In genomic region chr3:94965878-94966277, GRCm38 (mm10) we compare ENCODE assay signal across 28 mouse cellular contexts. TPM values are rescaled to one million over a fixed set of nuclear protein-coding genes. Genes with fewer than 3 reads are reported as not detected.
DNase-seq lines count a peak whose midpoint lies in the region; ATAC-seq and TF ChIP-seq lines count a peak whose summit lies in the region.
"Had no signal": no experiment of that assay in that cellular context is flagged by ENCODE, and none has a peak within 500 bp of the region (broad histone marks: within the 10 kb centered on the region; RNA-seq: fewer than 3 reads in every experiment).

No protein-coding gene starts in this region.

- no peaks in the 10 kb centered on the region for H3K36me3 ChIP-seq in spleen, adult 2 months (ENCODE audit: control insufficient read depth, insufficient read depth, low read length)
- H3K36me3 ChIP-seq in hindbrain, embryonic 13.5 days: no peaks in the 10 kb centered on the region
- H3K36me3 ChIP-seq: embryonic facial prominence, embryonic 10.5 days; embryonic facial prominence, embryonic 13.5 days; forebrain, embryonic 12.5 days; forebrain, embryonic 15.5 days; heart, embryonic 10.5 days; heart, embryonic 13.5 days; hindbrain, embryonic 12.5 days; intestine, embryonic 15.5 days had no signal

- DNase-seq in spleen, adult 2 months (ENCODE audit: low read depth in 1 of 2, low spot score in 2 of 2): no peak
- no peak for DNase-seq in spleen, adult 18-20 months
- peak; percentile 38 for DNase-seq in B cell, adult 2 months
- DNase-seq in cerebellum, adult 8-10 months: no peak
- DNase-seq: adrenal gland, postnatal 10 days; adrenal gland, postnatal 36 days; cerebellum, adult 11 months; cerebellum, adult 2 months; cerebellum, postnatal 10 days; cerebellum, postnatal 36 days; embryo, embryonic 11 days; gastrocnemius, postnatal 25 days; heart, adult 2 months; heart, postnatal 14 days had no signal

- H3K27ac ChIP-seq in spleen, adult 2 months (ENCODE audit: insufficient read depth, low read length): peak overlapping the region; percentile 82
- no peak overlapping the region for H3K27ac ChIP-seq in hindbrain, embryonic 13.5 days
- H3K27ac ChIP-seq: embryonic facial prominence, embryonic 10.5 days; embryonic facial prominence, embryonic 13.5 days; forebrain, embryonic 12.5 days; forebrain, embryonic 15.5 days; heart, adult 2 months; heart, embryonic 10.5 days; heart, embryonic 13.5 days; hindbrain, embryonic 12.5 days; intestine, embryonic 15.5 days had no signal

- 37% methylated on average over 1 of the region's 1 CpGs for WGBS in spleen, adult 2 months
- 85% methylated on average over 1 of the region's 1 CpGs for WGBS in hindbrain, embryonic 13.5 days

- no peak overlapping the region for H3K4me2 ChIP-seq in hindbrain, embryonic 13.5 days
- H3K4me2 ChIP-seq: embryonic facial prominence, embryonic 13.5 days; forebrain, embryonic 12.5 days; forebrain, embryonic 15.5 days; heart, embryonic 13.5 days; hindbrain, embryonic 12.5 days; intestine, embryonic 15.5 days had no signal

- ATAC-seq in neutrophil, adult 5-6 weeks (ENCODE audit: extremely low read depth, insufficient number of reproducible peaks, low FRiP score, poor library complexity, severe bottlenecking): peak; percentile 69; the same call in 1 of the 2 replicates
- no peak for ATAC-seq in hindbrain, embryonic 13.5 days (ENCODE audit: low FRiP score)
- ATAC-seq: forebrain, embryonic 15.5 days; hindbrain, embryonic 16.5 days; intestine, embryonic 15.5 days; Patski had no signal

- H3K4me3 ChIP-seq in spleen, adult 2 months (ENCODE audit: extremely low read depth, insufficient read depth, insufficient read length): peak overlapping the region; percentile 42; the same call in 1 of the 2 replicates
- H3K4me3 ChIP-seq in hindbrain, embryonic 13.5 days: no peak overlapping the region
- H3K4me3 ChIP-seq: embryonic facial prominence, embryonic 10.5 days; embryonic facial prominence, embryonic 13.5 days; erythroblast, embryonic 14.5 days; forebrain, embryonic 12.5 days; forebrain, embryonic 15.5 days; heart, adult 2 months; heart, embryonic 10.5 days; heart, embryonic 13.5 days; hindbrain, embryonic 12.5 days; intestine, embryonic 15.5 days had no signal

- no peak for TF ChIP-seq CTCF in spleen, adult 2 months (IDR thresholded peaks at IDR 0.05; ENCODE audit: extremely low read depth, insufficient read depth, insufficient read length, insufficient replicate concordance)

- H3K9me3 ChIP-seq in hindbrain, embryonic 13.5 days: no peaks in the 10 kb centered on the region
- H3K9me3 ChIP-seq: embryonic facial prominence, embryonic 10.5 days; embryonic facial prominence, embryonic 13.5 days; forebrain, embryonic 12.5 days; forebrain, embryonic 15.5 days; G1E; heart, embryonic 10.5 days; heart, embryonic 13.5 days; hindbrain, embryonic 12.5 days; intestine, embryonic 15.5 days had no signal

- no peak for TF ChIP-seq POLR2A in spleen, adult 2 months (IDR thresholded peaks at IDR 0.05; ENCODE audit: low read depth, low read length)

- H3K9ac ChIP-seq in hindbrain, embryonic 13.5 days: no peak overlapping the region
- H3K9ac ChIP-seq: embryonic facial prominence, embryonic 13.5 days; forebrain, embryonic 12.5 days; forebrain, embryonic 15.5 days; heart, embryonic 13.5 days; hindbrain, embryonic 12.5 days; intestine, embryonic 15.5 days had no signal

- H3K27me3 ChIP-seq in spleen, adult 2 months (ENCODE audit: control insufficient read depth, insufficient read depth, low read length): no peaks in the 10 kb centered on the region
- no peaks in the 10 kb centered on the region for H3K27me3 ChIP-seq in hindbrain, embryonic 13.5 days
- H3K27me3 ChIP-seq: embryonic facial prominence, embryonic 13.5 days; forebrain, embryonic 12.5 days; forebrain, embryonic 15.5 days; heart, embryonic 13.5 days; hindbrain, embryonic 12.5 days; intestine, embryonic 15.5 days; Patski had no signal

- peaks cover 18% of the 10 kb centered on the region; the same call in 1 of the 2 replicates for H3K4me1 ChIP-seq in spleen, adult 2 months (ENCODE audit: control insufficient read depth, insufficient read depth, insufficient read length)
- no peaks in the 10 kb centered on the region for H3K4me1 ChIP-seq in hindbrain, embryonic 13.5 days (replicated peaks)
- H3K4me1 ChIP-seq: embryonic facial prominence, embryonic 10.5 days; embryonic facial prominence, embryonic 13.5 days; forebrain, embryonic 12.5 days; forebrain, embryonic 15.5 days; heart, embryonic 10.5 days; heart, embryonic 13.5 days; hindbrain, embryonic 12.5 days; intestine, embryonic 15.5 days had no signal

RNA-seq across cellular contexts. Expression of gene Pi4kb, which starts 8.7 kb away (rescaled TPM):
- 30.2 and 31.7 TPM in 2 replicates for polyA plus RNA-seq in spleen, adult 2 months (2012; rRNA removed)
- 40.3 and 42.2 TPM in 2 replicates for total RNA-seq in neutrophil, adult 5-6 weeks (2017)
- polyA plus RNA-seq in hindbrain, embryonic 13.5 days (2015; fragmentation: Nextera tagmentation; extraction: Ambion mirVana): 23.2 and 24.7 TPM in 2 replicates

RNA-seq across cellular contexts. Expression of gene Rfx5, which starts 12.0 kb away (rescaled TPM):
- 23.9 and 26.4 TPM in 2 replicates for polyA plus RNA-seq in spleen, adult 2 months (2012; rRNA removed)
- 38.9 and 44.0 TPM in 2 replicates for total RNA-seq in neutrophil, adult 5-6 weeks (2017)
- 5.4 and 5.5 TPM in 2 replicates for polyA plus RNA-seq in hindbrain, embryonic 13.5 days (2015; fragmentation: Nextera tagmentation; extraction: Ambion mirVana)
- polyA plus RNA-seq: erythroblast, embryonic 14.5 days had no signal

RNA-seq across cellular contexts. Expression of gene Selenbp1, which starts 33.0 kb away (rescaled TPM):
- 34.9 and 35.4 TPM in 2 replicates for polyA plus RNA-seq in spleen, adult 2 months (2012; rRNA removed)
- 1.4 and 1.7 TPM in 2 replicates for total RNA-seq in neutrophil, adult 5-6 weeks (2017)
- polyA plus RNA-seq in hindbrain, embryonic 13.5 days (2015; fragmentation: Nextera tagmentation; extraction: Ambion mirVana): 10.1 and 14.1 TPM in 2 replicates

RNA-seq across cellular contexts. Expression of gene Zfp687, which starts 49.4 kb away (rescaled TPM):
- 18.5 and 21.0 TPM in 2 replicates for polyA plus RNA-seq in spleen, adult 2 months (2012; rRNA removed)
- total RNA-seq in neutrophil, adult 5-6 weeks (2017): 22.7 and 34.4 TPM in 2 replicates
- polyA plus RNA-seq in hindbrain, embryonic 13.5 days (2015; fragmentation: Nextera tagmentation; extraction: Ambion mirVana): 21.6 and 22.8 TPM in 2 replicates

Comparison
In these comparisons a context has a peak if more than half of its experiments do, and no peak if none do; other contexts are left out.
1. DNase-seq: peak in B cell, adult 2 months (2 of 2); none in spleen, adult 2 months (0 of 2), spleen, adult 18-20 months (0 of 2) and cerebellum, adult 8-10 months (single experiment).